ENCODE assay signal across 8 mouse cellular contexts in genomic region chr6:117907301-117907978, GRCm38 (mm10). TPM values are rescaled to one million over a fixed set of nuclear protein-coding genes. Genes with fewer than 3 reads are reported as not detected.
A peak's percentile ranks its signal among the peaks of the same experiment; 100 is the strongest.
DNase-seq lines count a peak whose midpoint lies in the region; ATAC-seq and TF ChIP-seq lines count a peak whose summit lies in the region.

No protein-coding gene starts in this region.

- H3K36me3 ChIP-seq in erythroblast, embryonic 14.5 days (ENCODE audit: control insufficient read depth), result peaks cover 16% of the 10 kb centered on the region
- no peaks in the 10 kb centered on the region for H3K36me3 ChIP-seq in heart, embryonic 12.5 days
- H3K36me3 ChIP-seq in kidney, postnatal 0 days (ENCODE audit: insufficient read depth, low read length), result no peaks in the 10 kb centered on the region
- no peaks in the 10 kb centered on the region for H3K36me3 ChIP-seq in liver, embryonic 15.5 days (replicated peaks)
- H3K36me3 ChIP-seq in neural tube, embryonic 11.5 days (ENCODE audit: control insufficient read depth, insufficient read depth, low read length), result no peaks in the 10 kb centered on the region
- peaks cover 5% of the 10 kb centered on the region for H3K36me3 ChIP-seq in testis, adult 2 months (ENCODE audit: control insufficient read depth, insufficient read depth, low read length)

- DNase-seq in CD4-positive, CD25-positive, alpha-beta regulatory T cell, adult 2 months (ENCODE audit: low read depth, low spot score), result peak; percentile 97
- DNase-seq in brain, embryonic 14.5 days (ENCODE audit: low read depth), result peak; percentile 86
- DNase-seq in kidney, postnatal 0 days (ENCODE audit: low spot score), result peak; percentile 93
- DNase-seq in neural tube, embryonic 11.5 days (ENCODE audit: low spot score), result peak; percentile 90

- peak; percentile 84 for ATAC-seq in heart, embryonic 12.5 days (ENCODE audit: insufficient number of reproducible peaks, low FRiP score)
- ATAC-seq in kidney, postnatal 0 days (replicated peaks; ENCODE audit: low FRiP score, low read depth), result peak; percentile 84
- peak; percentile 59 for ATAC-seq in liver, embryonic 15.5 days (ENCODE audit: insufficient read depth)
- peak; percentile 69 for ATAC-seq in neural tube, embryonic 11.5 days (ENCODE audit: insufficient read depth, low FRiP score, low TSS enrichment)

- no peaks in the 10 kb centered on the region for H3K9me3 ChIP-seq in erythroblast, embryonic 14.5 days (ENCODE audit: control insufficient read depth, low read length)
- no peaks in the 10 kb centered on the region for H3K9me3 ChIP-seq in heart, embryonic 12.5 days (replicated peaks)
- H3K9me3 ChIP-seq in kidney, postnatal 0 days (replicated peaks; ENCODE audit: low read length), result no peaks in the 10 kb centered on the region
- no peaks in the 10 kb centered on the region for H3K9me3 ChIP-seq in liver, embryonic 15.5 days (replicated peaks)
- H3K9me3 ChIP-seq in neural tube, embryonic 11.5 days (ENCODE audit: control insufficient read depth, low read length), result no peaks in the 10 kb centered on the region

- H3K27ac ChIP-seq in heart, embryonic 12.5 days (ENCODE audit: poor library complexity, severe bottlenecking), result peak overlapping the region; percentile 96
- peak overlapping the region; percentile 99 for H3K27ac ChIP-seq in kidney, postnatal 0 days
- H3K27ac ChIP-seq in liver, embryonic 15.5 days (replicated peaks), result peak overlapping the region; percentile 96
- peak overlapping the region; percentile 89 for H3K27ac ChIP-seq in neural tube, embryonic 11.5 days (ENCODE audit: low read depth, low read length)
- peak overlapping the region; percentile 99 for H3K27ac ChIP-seq in testis, adult 2 months (ENCODE audit: control insufficient read depth, insufficient read depth, low read depth, low read length)

- peak overlapping the region; percentile 93 for H3K9ac ChIP-seq in heart, embryonic 12.5 days
- H3K9ac ChIP-seq in kidney, postnatal 0 days (ENCODE audit: low read depth, low read length), result peak overlapping the region; percentile 99
- H3K9ac ChIP-seq in liver, embryonic 15.5 days, result peak overlapping the region; percentile 89
- H3K9ac ChIP-seq in neural tube, embryonic 11.5 days (ENCODE audit: low read length), result peak overlapping the region; percentile 95

- H3K4me2 ChIP-seq in heart, embryonic 12.5 days, result peak overlapping the region; percentile 87
- H3K4me2 ChIP-seq in kidney, postnatal 0 days (ENCODE audit: low read length), result peak overlapping the region; percentile 92
- H3K4me2 ChIP-seq in liver, embryonic 15.5 days, result peak overlapping the region; percentile 98
- H3K4me2 ChIP-seq in neural tube, embryonic 11.5 days (ENCODE audit: low read depth), result peak overlapping the region; percentile 90

- under 1% methylated on average over 67 of the region's 77 CpGs for WGBS in heart, embryonic 12.5 days
- under 1% methylated on average over 57 of the region's 77 CpGs for WGBS in kidney, postnatal 0 days
- WGBS in liver, embryonic 15.5 days (ENCODE audit: insufficient replicate concordance), result 1% methylated on average over 74 of the region's 77 CpGs
- 0% methylated on average over 43 of the region's 77 CpGs for WGBS in neural tube, embryonic 11.5 days

- TF ChIP-seq CTCF in brain, embryonic 14.5 days (IDR thresholded peaks at IDR 0.05; ENCODE audit: borderline replicate concordance, extremely low read depth, insufficient read depth, insufficient read length), result no peak
- TF ChIP-seq CTCF in kidney, postnatal 0 days (IDR thresholded peaks at IDR 0.05; ENCODE audit: low read depth), result no peak
- TF ChIP-seq CTCF in testis, adult 2 months (IDR thresholded peaks at IDR 0.05; ENCODE audit: control insufficient read depth, insufficient read depth, insufficient replicate concordance, low read depth, low read length), result no peak

- H3K27me3 ChIP-seq in erythroblast, embryonic 14.5 days (ENCODE audit: control insufficient read depth), result no peaks in the 10 kb centered on the region
- H3K27me3 ChIP-seq in heart, embryonic 12.5 days (replicated peaks), result no peaks in the 10 kb centered on the region
- no peaks in the 10 kb centered on the region for H3K27me3 ChIP-seq in kidney, postnatal 0 days (ENCODE audit: insufficient read depth, low read length)
- H3K27me3 ChIP-seq in liver, embryonic 15.5 days, result no peaks in the 10 kb centered on the region
- no peaks in the 10 kb centered on the region for H3K27me3 ChIP-seq in neural tube, embryonic 11.5 days (ENCODE audit: control insufficient read depth, insufficient read depth, low read length)
- no peaks in the 10 kb centered on the region for H3K27me3 ChIP-seq in testis, adult 2 months (ENCODE audit: control insufficient read depth, insufficient read depth, low read length)

- peak overlapping the region; percentile 97 for H3K4me3 ChIP-seq in erythroblast, embryonic 14.5 days (replicated peaks)
- H3K4me3 ChIP-seq in heart, embryonic 12.5 days, result peak overlapping the region; percentile 84
- peak overlapping the region; percentile 88 for H3K4me3 ChIP-seq in kidney, postnatal 0 days (replicated peaks; ENCODE audit: low read depth, low read length)
- peak overlapping the region; percentile 88 for H3K4me3 ChIP-seq in liver, embryonic 15.5 days (replicated peaks)
- peak overlapping the region; percentile 99 for H3K4me3 ChIP-seq in neural tube, embryonic 11.5 days (ENCODE audit: low read depth, low read length)
- H3K4me3 ChIP-seq in testis, adult 2 months (ENCODE audit: control insufficient read depth, low read depth, low read length), result peak overlapping the region; percentile 100

- TF ChIP-seq POLR2A in brain, embryonic 14.5 days (IDR thresholded peaks at IDR 0.05; ENCODE audit: borderline replicate concordance, extremely low read depth, insufficient read depth, insufficient read length, poor library complexity, severe bottlenecking), result no peak
- peak; percentile 34; the same call in 1 of the 2 replicates for TF ChIP-seq POLR2A in testis, adult 2 months (IDR thresholded peaks at IDR 0.05; ENCODE audit: control insufficient read depth, low read depth, low read length)

- H3K4me1 ChIP-seq in erythroblast, embryonic 14.5 days (ENCODE audit: control insufficient read depth), result peaks cover 78% of the 10 kb centered on the region
- H3K4me1 ChIP-seq in heart, embryonic 12.5 days (replicated peaks), result peaks cover 34% of the 10 kb centered on the region
- peaks cover 10% of the 10 kb centered on the region; the same call in 1 of the 2 replicates for H3K4me1 ChIP-seq in kidney, postnatal 0 days (replicated peaks; ENCODE audit: insufficient read depth, low read length)
- peaks cover 59% of the 10 kb centered on the region for H3K4me1 ChIP-seq in liver, embryonic 15.5 days (replicated peaks)
- peaks cover 12% of the 10 kb centered on the region for H3K4me1 ChIP-seq in neural tube, embryonic 11.5 days (ENCODE audit: control insufficient read depth, insufficient read depth, low read length)
- H3K4me1 ChIP-seq in testis, adult 2 months (ENCODE audit: control insufficient read depth, insufficient read depth, low read length), result peaks cover 5% of the 10 kb centered on the region

RNA-seq across cellular contexts. Expression of gene Hnrnpf, which starts 7.3 kb away (rescaled TPM):
- polyA plus RNA-seq in brain, embryonic 14.5 days (2012; rRNA removed), result 240 and 265 TPM in 2 replicates
- 13.1 and 14.1 TPM in 2 replicates for polyA plus RNA-seq in erythroblast, embryonic 14.5 days (2012)
- 530 and 545 TPM in 2 replicates for polyA plus RNA-seq in heart, embryonic 12.5 days (2016; fragmentation: Nextera tagmentation; extraction: Ambion mirVana)
- 555 and 598 TPM in 2 replicates for polyA plus RNA-seq in kidney, postnatal 0 days (2015; fragmentation: Nextera tagmentation; extraction: Ambion mirVana)
- polyA plus RNA-seq in liver, embryonic 15.5 days (2015; fragmentation: Nextera tagmentation; extraction: Ambion mirVana), result 476 and 487 TPM in 2 replicates
- polyA plus RNA-seq in neural tube, embryonic 11.5 days (2014; fragmentation: Nextera tagmentation; extraction: Ambion mirVana), result 688 and 701 TPM in 2 replicates
- 286 and 325 TPM in 2 replicates for polyA plus RNA-seq in testis, adult 2 months (2012; rRNA removed)

RNA-seq across cellular contexts. Expression of gene Fxyd4, which starts 30.1 kb away (rescaled TPM):
- not detected in 2 replicates for polyA plus RNA-seq in brain, embryonic 14.5 days (2012; rRNA removed)
- not detected in 2 replicates for polyA plus RNA-seq in erythroblast, embryonic 14.5 days (2012)
- polyA plus RNA-seq in heart, embryonic 12.5 days (2016; fragmentation: Nextera tagmentation; extraction: Ambion mirVana), result 1.2 and 1.5 TPM in 2 replicates
- 193 and 222 TPM in 2 replicates for polyA plus RNA-seq in kidney, postnatal 0 days (2015; fragmentation: Nextera tagmentation; extraction: Ambion mirVana)
- 0.36 and 0.47 TPM in 2 replicates for polyA plus RNA-seq in liver, embryonic 15.5 days (2015; fragmentation: Nextera tagmentation; extraction: Ambion mirVana)
- 1.3 and 1.9 TPM in 2 replicates for polyA plus RNA-seq in neural tube, embryonic 11.5 days (2014; fragmentation: Nextera tagmentation; extraction: Ambion mirVana)
- polyA plus RNA-seq in testis, adult 2 months (2012; rRNA removed), result 3.6 TPM in 1 of 2 replicates, not detected in the other

RNA-seq across cellular contexts. Expression of gene Zfp239, which starts 45.5 kb away (rescaled TPM):
- 9.0 and 10.6 TPM in 2 replicates for polyA plus RNA-seq in brain, embryonic 14.5 days (2012; rRNA removed)
- polyA plus RNA-seq in erythroblast, embryonic 14.5 days (2012), result 0.03 and 0.04 TPM in 2 replicates
- 2.5 and 2.9 TPM in 2 replicates for polyA plus RNA-seq in heart, embryonic 12.5 days (2016; fragmentation: Nextera tagmentation; extraction: Ambion mirVana)
- 9.0 and 11.0 TPM in 2 replicates for polyA plus RNA-seq in kidney, postnatal 0 days (2015; fragmentation: Nextera tagmentation; extraction: Ambion mirVana)
- 2.0 and 2.4 TPM in 2 replicates for polyA plus RNA-seq in liver, embryonic 15.5 days (2015; fragmentation: Nextera tagmentation; extraction: Ambion mirVana)
- 9.6 and 10.8 TPM in 2 replicates for polyA plus RNA-seq in neural tube, embryonic 11.5 days (2014; fragmentation: Nextera tagmentation; extraction: Ambion mirVana)
- polyA plus RNA-seq in testis, adult 2 months (2012; rRNA removed), result 4.6 TPM in 2 replicates

Comparison
In these comparisons a context has a peak if more than half of its experiments do, and no peak if none do; other contexts are left out.
1. Peak in every context shown above with its lines: DNase-seq, ATAC-seq, H3K4me3 ChIP-seq and H3K27ac ChIP-seq.
2. RNA of gene Hnrnpf, which starts 7.3 kb away (polyA plus RNA-seq): 688 to 701 TPM in neural tube, embryonic 11.5 days, 555 to 598 TPM in kidney, postnatal 0 days, 530 to 545 TPM in heart, embryonic 12.5 days, 476 to 487 TPM in liver, embryonic 15.5 days, 286 to 325 TPM in testis, adult 2 months and 240 to 265 TPM in brain, embryonic 14.5 days; 13.1 to 14.1 TPM in erythroblast, embryonic 14.5 days; every median in the first group is over 10 times any median in the second.
3. RNA of gene Fxyd4, which starts 30.1 kb away (polyA plus RNA-seq): 193 to 222 TPM in kidney, postnatal 0 days; 1.3 to 1.9 TPM in neural tube, embryonic 11.5 days, 1.2 to 1.5 TPM in heart, embryonic 12.5 days, 0.36 to 0.47 TPM in liver, embryonic 15.5 days, not detected in brain, embryonic 14.5 days, not detected in erythroblast, embryonic 14.5 days and 3.6 TPM in testis, adult 2 months; every median in the first group is over 10 times any median in the second.